Mouse (Mus musculus) CH12.LX (cell line): ENCODE measurements around the gene Trim60. TPM values are rescaled to one million over a fixed set of nuclear protein-coding genes. Genes with fewer than 3 reads are reported as not detected.
A peak's percentile ranks its signal among the peaks of the same experiment; 100 is the strongest.

Experiments used
- DNase-seq: peaks from one replicate; pipeline ENCODE4 v3.0.0-alpha.2; 2013; ENCODE audit errors: extremely low read depth
- H3K27ac ChIP-seq: 2 replicates; pipeline ENCODE4 v1.5.1; 2012; ENCODE audit warnings: low read depth, mild to moderate bottlenecking, control low read depth, moderate library complexity; ENCODE audit not compliant: insufficient read depth
- H3K27me3 ChIP-seq: replicated peaks from 2 replicates; pipeline ENCODE3; 2012; ENCODE audit warnings: inconsistent platforms
- H3K36me3 ChIP-seq, 2 experiments: replicated peaks in 1 of 2; 2 replicates each; pipeline versions ENCODE3 to v1.6.1; 2012; ENCODE audit warnings: inconsistent platforms in 1 of 2, low read length in 1 of 2, mild to moderate bottlenecking in 1 of 2, mixed read lengths in 1 of 2, moderate library complexity in 1 of 2; ENCODE audit not compliant: control insufficient read depth in 1 of 2, insufficient read depth in 1 of 2
- H3K4me1 ChIP-seq, 2 experiments: 2 replicates each; pipeline ENCODE4 v1.6.1; 2012; ENCODE audit warnings: inconsistent platforms in 1 of 2, moderate library complexity in 1 of 2; ENCODE audit not compliant: insufficient read depth in 2 of 2, control insufficient read depth in 1 of 2
- H3K4me2 ChIP-seq: 2 replicates; pipeline ENCODE4 v1.6.1; 2012; ENCODE audit warnings: low read depth, mild to moderate bottlenecking, control low read depth; ENCODE audit not compliant: poor library complexity, insufficient read depth, severe bottlenecking
- H3K4me3 ChIP-seq, 3 experiments: fragments of 150-350 bp in 1 of 3; sonication (generic) in 1 of 3; replicated peaks in 1 of 3; 2 replicates each; pipeline versions ENCODE3 to v1.5.1; 2011 to 2012; ENCODE audit warnings: low read depth in 2 of 3, low read length in 2 of 3, mild to moderate bottlenecking in 2 of 3, moderate library complexity in 2 of 3, control low read depth in 1 of 3, improper control_type of control experiment in 1 of 3, inconsistent platforms in 1 of 3, mixed read lengths in 1 of 3; ENCODE audit not compliant: poor library complexity in 1 of 3
- H3K79me2 ChIP-seq: replicated peaks from 2 replicates; pipeline ENCODE4 v1.6.1; 2012; ENCODE audit warnings: mild to moderate bottlenecking, moderate library complexity; ENCODE audit not compliant: control insufficient read depth, poor library complexity, insufficient read depth, severe bottlenecking; ENCODE audit errors: extremely low read depth
- H3K9ac ChIP-seq: 2 replicates; pipeline ENCODE4 v1.6.1; 2012; ENCODE audit warnings: low read depth, mild to moderate bottlenecking, control low read depth, moderate library complexity; ENCODE audit not compliant: insufficient read depth
- H3K9me3 ChIP-seq: replicated peaks from 2 replicates; pipeline ENCODE3; 2012; ENCODE audit warnings: low read length, inconsistent platforms, mixed read lengths
- BHLHE40 ChIP-seq: IDR thresholded peaks from 2 replicates; pipeline ENCODE4 v1.6.1; 2011; ENCODE audit warnings: mild to moderate bottlenecking, low read depth, low read length, improper control_type of control experiment
- CHD1 ChIP-seq: IDR thresholded peaks from 2 replicates; pipeline ENCODE4 v1.6.1; 2012; ENCODE audit warnings: low read depth, low read length, improper control_type of control experiment, inconsistent platforms
- CTCF ChIP-seq, 2 experiments: IDR thresholded peaks in 1 of 2; conservative IDR thresholded peaks in 1 of 2; 2 replicates each; pipeline ENCODE4 v1.5.1; 2011 to 2012; ENCODE audit warnings: low read depth in 2 of 2, low read length in 2 of 2, improper control_type of control experiment in 1 of 2, inconsistent platforms in 1 of 2, mild to moderate bottlenecking in 1 of 2, moderate library complexity in 1 of 2
- E2F4 ChIP-seq: IDR thresholded peaks from 2 replicates; pipeline ENCODE4 v1.6.1; 2011; ENCODE audit warnings: low read depth, low read length, improper control_type of control experiment; ENCODE audit not compliant: insufficient replicate concordance
- ELF1 ChIP-seq: IDR thresholded peaks from 2 replicates; pipeline ENCODE4 v1.6.1; 2014; ENCODE audit warnings: low read depth, mild to moderate bottlenecking, inconsistent platforms, low read length, improper control_type of control experiment
- EP300 ChIP-seq: IDR thresholded peaks from 2 replicates; pipeline ENCODE4 v1.6.1; 2011; ENCODE audit warnings: low read length, improper control_type of control experiment
- ETS1 ChIP-seq: conservative IDR thresholded peaks from 2 replicates; pipeline ENCODE4 v1.6.1; 2012; ENCODE audit warnings: low read depth, mild to moderate bottlenecking, inconsistent platforms, low read length, improper control_type of control experiment, moderate library complexity
- HCFC1 ChIP-seq: IDR thresholded peaks from 2 replicates; pipeline ENCODE4 v1.6.1; 2012; ENCODE audit warnings: low read depth, mild to moderate bottlenecking, inconsistent platforms, low read length, improper control_type of control experiment
- IRF4 ChIP-seq: IDR thresholded peaks from 2 replicates; pipeline ENCODE4 v1.6.1; 2014; ENCODE audit warnings: low read depth, mild to moderate bottlenecking, inconsistent platforms, low read length, improper control_type of control experiment
- JUN ChIP-seq: IDR thresholded peaks from 2 replicates; pipeline ENCODE4 v1.6.1; 2011; ENCODE audit warnings: low read depth, mild to moderate bottlenecking, low read length, improper control_type of control experiment, moderate library complexity; ENCODE audit not compliant: insufficient read depth
- MAFK ChIP-seq: IDR thresholded peaks from 2 replicates; pipeline ENCODE4 v1.6.1; 2011; ENCODE audit warnings: low read length, improper control_type of control experiment; ENCODE audit not compliant: insufficient replicate concordance
- MAZ ChIP-seq: IDR thresholded peaks from 2 replicates; pipeline ENCODE4 v1.6.1; 2012; ENCODE audit warnings: low read depth, mild to moderate bottlenecking, inconsistent platforms, low read length, improper control_type of control experiment, moderate library complexity
- MEF2A ChIP-seq: IDR thresholded peaks from 2 replicates; pipeline ENCODE4 v1.6.1; 2014; ENCODE audit warnings: low read depth, mild to moderate bottlenecking, inconsistent platforms, low read length, improper control_type of control experiment, borderline replicate concordance
- MYC ChIP-seq: IDR thresholded peaks from 2 replicates; pipeline ENCODE4 v1.6.1; 2011; ENCODE audit warnings: low read depth, mild to moderate bottlenecking, improper control_type of control experiment, low read length
- NELFE ChIP-seq: IDR thresholded peaks from 2 replicates; pipeline ENCODE4 v1.6.1; 2011; ENCODE audit warnings: low read depth, low read length, improper control_type of control experiment
- POLR2A ChIP-seq: IDR thresholded peaks from 2 replicates; pipeline ENCODE4 v1.6.1; 2011; ENCODE audit warnings: low read depth, mild to moderate bottlenecking, improper control_type of control experiment, low read length
- POLR2AphosphoS2 ChIP-seq: IDR thresholded peaks from 2 replicates; pipeline ENCODE4 v1.6.1; 2011; ENCODE audit warnings: low read depth, low read length, improper control_type of control experiment
- RCOR1 ChIP-seq: conservative IDR thresholded peaks from 2 replicates; pipeline ENCODE4 v1.6.1; 2012; ENCODE audit warnings: low read depth, mild to moderate bottlenecking, inconsistent platforms, low read length, improper control_type of control experiment
- SIN3A ChIP-seq: IDR thresholded peaks from 2 replicates; pipeline ENCODE4 v1.6.1; 2012; ENCODE audit warnings: low read length, improper control_type of control experiment, inconsistent platforms
- SMC3 ChIP-seq: IDR thresholded peaks from 2 replicates; pipeline ENCODE4 v1.6.1; 2011; ENCODE audit warnings: low read depth, low read length, improper control_type of control experiment
- TBP ChIP-seq: conservative IDR thresholded peaks from 2 replicates; pipeline ENCODE4 v1.6.1; 2011; ENCODE audit warnings: low read depth, low read length, improper control_type of control experiment
- TCF12 ChIP-seq: IDR thresholded peaks from 2 replicates; pipeline ENCODE4 v1.6.1; 2014; ENCODE audit warnings: low read depth, mild to moderate bottlenecking, inconsistent platforms, low read length, improper control_type of control experiment
- UBTF ChIP-seq: IDR thresholded peaks from 2 replicates; pipeline ENCODE4 v1.6.1; 2012; ENCODE audit warnings: low read depth, mild to moderate bottlenecking, inconsistent platforms, low read length, improper control_type of control experiment, moderate library complexity
- USF2 ChIP-seq: conservative IDR thresholded peaks from 2 replicates; pipeline ENCODE4 v1.6.1; 2011; ENCODE audit warnings: low read depth, low read length, improper control_type of control experiment
- ZNF384 ChIP-seq: IDR thresholded peaks from 2 replicates; pipeline ENCODE4 v1.6.1; 2012; ENCODE audit warnings: low read depth, low read length, improper control_type of control experiment, inconsistent platforms
- dilution Hi-C: fragments of 300-500 bp; cut with MboI; formaldehyde crosslinking; loops from 2 replicates; pipeline ENCODE4 v1.14.3; 2020; ENCODE audit warnings: low sequenced_read_pairs; ENCODE audit not compliant: extremely low pct_unique_long_range_greater_than_20kb, extremely low pct_ligation_motif_present
- in situ Hi-C: fragments of 300-500 bp; cut with MboI; formaldehyde crosslinking; loops from 3 replicates; pipeline ENCODE4 v1.14.3; 2019; ENCODE audit warnings: low sequenced_read_pairs, low pct_ligation_motif_present, low pct_unique_long_range_greater_than_20kb, mixed read lengths
- polyA plus RNA-seq: library from polyadenylated mRNA; unstranded; fragments of >175 nt; gene quantifications from 2 replicates; pipeline ENCODE4 v1.2.1, GENCODE M21; 2012; ENCODE audit warnings: low read depth; ENCODE audit not compliant: insufficient read length
- total RNA-seq, 2 experiments: library from RNA; depleted of rRNA; stranded (reverse); fragments of 300-350 nt in 1 of 2; fragments of >200 nt in 1 of 2; gene quantifications; 2 replicates each; pipeline ENCODE4 v1.2.3; 2012 to 2014

Gene Trim60
- total and polyA plus RNA-seq, 3 experiments = not detected

- dilution Hi-C loops (no loop called here), in situ Hi-C loops (no loop called here)
- Histone ChIP-seq H3K4me1 (peaks cover 8 to 41% of the 10 kb centered on the region in 2 experiments; a peak in 3 of 4 replicates), H3K27ac (no peak overlapping the region), H3K79me2 (no peaks in the 10 kb centered on the region), H3K27me3 (no peaks in the 10 kb centered on the region), H3K9ac (no peak overlapping the region), H3K36me3 (no peaks in the 10 kb centered on the region), H3K9me3 (no peaks in the 10 kb centered on the region), H3K4me2 (0 out of 2 replicates have a peak overlapping the region, but pooled peaks have one; percentile 21), H3K4me3 (no peak overlapping the region)
- peak; percentile 52 for DNase-seq
- TF ChIP-seq SMC3 (no peak), BHLHE40 (peak; percentile 74), NELFE (no peak), USF2 (no peak), UBTF (no peak), ETS1 (peak; percentile 20), POLR2A (no peak), ZNF384 (no peak), TBP (no peak), E2F4 (no peak), IRF4 (peak; percentile 61), MEF2A (0 out of 2 replicates have a peak, but pooled peaks have one; percentile 18), POLR2AphosphoS2 (no peak), ELF1 (peak; percentile 45; the same call in 1 of the 2 replicates), HCFC1 (no peak), MAFK (0 out of 2 replicates have a peak, but pooled peaks have one; percentile 37), MAZ (no peak), SIN3A (no peak), MYC (no peak), JUN (no peak), EP300 (peak; percentile 79), RCOR1 (0 out of 2 replicates have a peak, but pooled peaks have one; percentile 25), CHD1 (no peak), CTCF (conservative IDR thresholded peaks at IDR 0.05 in 1 of 2, IDR thresholded peaks at IDR 0.05 in 1 of 2; ENCODE audit: low read depth in 2 of 2, low read length in 2 of 2) (peak in 1 of 2 experiments; percentile 28; a peak in 1 of 4 replicates), TCF12 (peak; percentile 65; the same call in 1 of the 2 replicates)
These were observed 35.1 kb downstream of the Trim60 start for GRCm38 (mm10) chr8:64983150-64983897.
